Mouse (Mus musculus) gastrocnemius, postnatal 14 days (tissue): ENCODE data around the gene Rnf10. TPM values are rescaled to one million over a fixed set of nuclear protein-coding genes. Genes with fewer than 3 reads are reported as not detected.

Experiments used
- DNase-seq: peaks from one replicate; pipeline ENCODE4 v3.0.0; 2021; ENCODE audit warnings: mixed read lengths
- intact Hi-C: fragments of 180-260 bp; cut with DNase I; formaldehyde crosslinking; loops from one replicate; pipeline ENCODE4 v1.15.1; 2025; ENCODE audit warnings: low total_unique reads
- total RNA-seq, 2 experiments: library from RNA; stranded (reverse); gene quantifications; 2 replicates each; pipeline ENCODE4 v1.2.3; 2021

Rnf10 gene
- total RNA-seq, 2 experiments from 2014 or later: 238 to 257 TPM

DNA sequence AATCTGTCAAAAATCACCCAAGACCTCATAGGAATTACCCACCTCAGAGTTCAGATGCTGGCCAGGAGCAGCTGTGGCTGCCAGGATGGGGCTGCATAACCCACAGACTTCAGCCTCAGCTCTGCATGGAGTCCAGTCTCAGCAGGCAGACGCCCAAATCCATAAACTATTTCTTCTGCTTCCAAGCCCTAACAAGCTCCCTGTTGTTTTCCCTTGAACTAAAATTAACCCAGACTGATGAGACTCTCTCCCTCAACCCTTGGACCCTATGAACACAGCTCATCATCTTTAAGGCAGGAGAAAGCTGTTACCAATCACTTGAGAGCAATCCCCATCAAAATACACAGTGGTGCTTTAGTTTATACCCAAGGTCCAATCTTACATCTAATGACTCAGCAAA, 17.2 kb downstream of the Rnf10 start:
- intact Hi-C loops: no loop called here
- DNase-seq: no peak

DNA sequence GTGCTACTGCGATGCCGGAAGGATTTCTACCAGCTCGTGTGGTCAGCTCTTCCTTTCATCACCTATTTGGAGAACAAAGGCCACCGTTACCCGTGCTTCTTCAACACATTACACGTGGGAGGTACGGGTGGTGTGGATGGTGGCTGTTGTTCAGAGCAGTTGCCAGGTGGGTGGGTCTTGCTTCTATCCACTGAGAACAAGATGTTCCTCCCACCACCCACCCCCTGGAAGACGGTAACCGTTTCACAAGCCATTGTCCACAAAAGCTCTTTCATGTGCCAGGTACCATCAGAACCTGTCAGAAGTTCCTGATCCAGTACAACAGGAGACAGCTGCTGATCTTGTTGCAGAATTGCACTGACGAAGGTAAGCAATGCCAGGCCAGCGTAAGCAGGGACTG, 32.5 kb downstream of the Rnf10 start:
- no peak for DNase-seq
- intact Hi-C loops: no loop called here

GRCm38 (mm10) chr5:115238729-115239195, 33.9 kb downstream of the Rnf10 start:
- DNase-seq: no peak
- intact Hi-C loops: loop anchor here (10.0 kb wide), 1 partner anchor 114 kb away; no protein-coding TSS in a partner anchor

- intact Hi-C loops: loop anchor here (10.0 kb wide), 1 partner anchor 113 kb away; no protein-coding TSS in a partner anchor
- peak; percentile 92 for DNase-seq
Measured at GRCm38 (mm10) chr5:115237803-115238728, 34.6 kb downstream of the Rnf10 start.

DNA sequence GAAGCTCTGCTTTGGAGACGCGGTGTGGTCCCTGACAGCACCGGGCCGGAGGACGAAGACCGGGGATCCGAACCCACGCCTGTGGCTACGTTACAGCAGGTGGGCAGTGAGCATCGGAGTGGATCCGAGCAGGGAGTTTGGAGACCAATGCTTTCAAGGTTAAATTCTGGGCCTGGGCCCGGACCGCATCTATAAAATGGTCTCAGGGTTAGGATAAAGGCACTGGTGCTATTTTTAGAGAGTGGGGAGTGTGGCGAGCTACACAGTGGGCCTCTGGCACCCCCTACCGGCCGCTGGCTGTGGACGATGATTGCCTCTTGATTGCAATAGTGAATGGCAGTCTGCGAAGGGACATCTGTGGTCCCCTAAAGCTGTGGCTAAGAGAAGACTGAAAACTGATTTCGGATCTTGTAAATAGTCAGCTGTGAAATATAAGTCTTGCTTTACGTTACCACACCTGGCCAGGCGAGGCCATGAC, 36.9 kb downstream of the Rnf10 start, which contains the start of gene Pop5:
TSS of gene Pop5 (plus strand) at position 51 of the 478 bp plus-strand sequence.
- intact Hi-C loops: loop anchor here (2.0 to 10.0 kb wide), 2 partner anchors 49 to 111 kb away; no protein-coding TSS in a partner anchor
- peak; percentile 90 for DNase-seq

- intact Hi-C loops: loop anchor here (2.0 to 10.0 kb wide), 2 partner anchors 49 to 111 kb away; no protein-coding TSS in a partner anchor
- DNase-seq: peak; percentile 58
Measured at GRCm38 (mm10) chr5:115235323-115235771, 37.4 kb downstream of the Rnf10 start.

DNA sequence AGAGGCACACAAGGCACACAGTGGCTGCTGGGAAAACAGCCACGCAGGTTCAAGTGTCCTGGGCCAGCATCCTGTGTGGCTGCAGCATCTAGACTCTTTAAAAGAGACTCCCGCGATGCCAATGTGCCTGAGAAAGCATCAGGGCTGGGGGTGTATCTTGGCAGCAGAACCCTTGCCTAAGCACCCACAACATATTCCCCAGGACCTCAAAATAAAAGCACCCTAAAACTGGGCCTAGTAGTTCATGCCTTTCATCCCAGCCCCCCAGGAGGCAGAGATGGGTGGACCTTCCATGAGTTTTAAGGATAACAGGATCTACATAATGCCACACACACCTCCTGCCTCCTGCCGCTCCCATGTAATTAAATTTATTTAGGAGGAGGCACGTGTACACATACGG, 38.2 kb downstream of the Rnf10 start:
- no peak for DNase-seq
- intact Hi-C loops: loop anchor here (2.0 to 10.0 kb wide), 2 partner anchors 48 to 110 kb away; no protein-coding TSS in a partner anchor

DNA sequence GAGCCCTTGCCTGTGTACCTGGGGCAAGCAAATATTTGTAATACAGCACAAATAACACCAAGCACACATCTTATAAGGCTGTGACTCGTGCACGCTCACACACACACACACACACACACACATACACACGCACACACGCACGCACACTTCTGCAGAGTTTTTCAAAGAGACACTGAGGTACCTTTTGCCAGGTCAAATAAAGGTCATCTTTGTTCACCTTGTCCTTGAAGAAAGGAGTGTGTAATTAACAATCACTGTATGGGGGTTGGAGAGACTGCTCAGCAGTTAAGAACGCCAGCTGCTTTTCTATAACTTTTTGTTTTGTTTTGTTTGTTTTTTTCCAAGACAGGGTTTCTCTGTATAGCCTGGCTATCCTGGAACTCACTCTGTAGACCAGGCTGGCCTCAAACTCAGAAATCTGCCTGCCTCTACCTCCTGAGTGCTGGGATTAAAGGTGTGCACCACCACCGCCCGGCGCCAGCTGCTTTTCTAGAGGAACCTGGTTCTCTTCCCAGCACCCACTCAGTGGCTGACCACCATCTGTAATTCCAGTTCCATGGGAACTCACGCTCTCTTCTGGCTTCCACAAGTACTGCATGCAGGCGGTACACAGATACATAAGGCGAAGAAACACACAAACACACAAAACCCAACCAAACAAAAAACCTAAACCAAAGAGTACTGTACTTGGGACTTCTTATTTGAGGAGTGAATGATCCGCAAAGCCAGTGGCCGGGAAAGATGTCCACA, 39.5 kb downstream of the Rnf10 start:
- intact Hi-C loops: loop anchor here (10.0 kb wide), 1 partner anchor 108 kb away; no protein-coding TSS in a partner anchor

GRCm38 (mm10) chr5:115232516-115232915, 40.2 kb downstream of the Rnf10 start:
- no peak for DNase-seq
- intact Hi-C loops: loop anchor here (10.0 kb wide), 1 partner anchor 108 kb away; no protein-coding TSS in a partner anchor

More for the DNA sequence above, 39.5 kb downstream of the Rnf10 start:
- DNase-seq: no peak

- no peak for DNase-seq
- intact Hi-C loops: loop anchor here (10.0 kb wide), 1 partner anchor 107 kb away; no protein-coding TSS in a partner anchor
Measured at GRCm38 (mm10) chr5:115231552-115232120, 41.1 kb downstream of the Rnf10 start.

GRCm38 (mm10) chr5:115230830-115231551, 41.7 kb downstream of the Rnf10 start:
- intact Hi-C loops: loop anchor here (10.0 kb wide), 1 partner anchor 106 kb away; no protein-coding TSS in a partner anchor
- DNase-seq: no peak

- intact Hi-C loops: loop anchor here (10.0 kb wide), 1 partner anchor 238 kb away; no protein-coding TSS in a partner anchor
Measured at GRCm38 (mm10) chr5:115222485-115222884, 50.2 kb downstream of the Rnf10 start.

DNA sequence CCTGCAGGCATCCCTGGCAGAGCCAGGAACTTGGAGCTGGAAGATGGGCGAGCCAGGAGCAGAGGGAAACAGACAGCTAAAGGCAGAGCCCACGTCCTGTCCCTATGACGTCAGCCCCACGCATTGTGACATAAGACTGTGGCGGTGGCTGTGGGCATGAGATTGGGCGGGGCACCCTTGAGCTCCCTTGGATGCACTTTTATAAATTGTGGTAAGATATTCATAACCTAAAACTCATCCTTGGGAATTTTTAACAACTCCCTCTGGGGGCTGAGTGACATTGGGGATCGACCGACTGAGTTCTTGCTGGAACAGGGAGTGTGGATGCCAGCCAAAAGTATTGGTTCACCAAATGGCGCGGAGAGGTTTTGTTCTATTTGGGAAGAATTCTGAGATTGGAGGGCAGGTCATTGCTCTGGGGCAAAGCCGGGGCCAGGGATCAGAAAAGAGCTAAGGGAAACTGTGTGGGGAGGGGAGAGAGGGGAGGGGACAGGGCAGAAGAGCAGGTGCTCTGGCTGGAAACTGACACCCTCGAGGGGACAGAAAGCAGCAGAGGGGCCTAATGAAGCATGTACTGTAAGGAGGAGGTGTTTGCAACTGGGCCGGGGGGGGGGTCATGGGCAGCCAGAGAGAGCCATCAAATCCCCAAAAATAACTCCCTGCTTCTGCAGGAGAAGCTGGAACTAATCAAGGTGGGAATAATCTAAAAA, 51.6 kb downstream of the Rnf10 start:
- no peak for DNase-seq
- intact Hi-C loops: loop anchor here (10.0 kb wide), 1 partner anchor 236 kb away; no protein-coding TSS in a partner anchor

More at GRCm38 (mm10) chr5:115222485-115222884, 50.2 kb downstream of the Rnf10 start:
- DNase-seq: no peak

DNA sequence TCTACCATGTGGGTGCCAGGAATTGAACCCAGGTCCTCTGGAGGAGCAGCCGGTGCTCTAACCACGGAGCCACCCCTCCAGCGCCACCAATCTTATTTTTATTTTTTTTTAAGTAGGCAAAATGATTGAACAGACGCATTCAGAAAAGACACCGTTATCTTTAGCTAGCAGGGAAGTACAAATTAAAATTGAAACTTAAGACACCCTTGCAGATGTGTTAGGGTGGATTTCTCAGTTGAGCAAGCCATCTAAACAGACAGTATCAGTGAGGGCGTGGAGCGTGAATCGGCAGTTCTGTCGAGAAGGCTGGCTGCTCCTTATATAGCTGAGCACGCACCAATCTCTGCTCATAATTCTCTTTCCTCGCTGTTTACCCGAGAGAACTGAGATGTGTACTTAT, 54.7 kb downstream of the Rnf10 start:
- intact Hi-C loops: no loop called here
- DNase-seq: no peak

GRCm38 (mm10) chr5:115215273-115216185, 57.2 kb downstream of the Rnf10 start:
- intact Hi-C loops: no loop called here
- no peak for DNase-seq

DNA sequence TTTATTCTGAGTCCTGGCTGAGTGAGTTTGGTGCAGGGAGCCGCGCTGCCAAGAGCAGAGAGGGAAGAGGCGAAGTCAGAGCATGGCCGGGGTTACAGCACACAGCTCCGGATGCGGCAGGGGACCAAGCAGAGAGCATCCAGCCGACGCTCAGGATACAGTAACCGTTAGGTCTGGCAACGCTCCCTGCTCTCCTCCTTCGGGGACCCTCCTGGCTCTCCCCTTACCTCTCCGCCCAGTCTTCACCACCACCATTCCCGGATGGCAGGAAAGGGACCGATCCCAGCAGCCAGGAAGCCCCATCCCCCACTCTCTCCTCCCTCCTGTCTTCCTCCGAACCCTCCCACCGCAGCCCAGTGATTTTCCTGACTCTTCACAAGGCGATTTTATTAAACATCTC, 57.8 kb downstream of the Rnf10 start:
- no peak for DNase-seq

DNA sequence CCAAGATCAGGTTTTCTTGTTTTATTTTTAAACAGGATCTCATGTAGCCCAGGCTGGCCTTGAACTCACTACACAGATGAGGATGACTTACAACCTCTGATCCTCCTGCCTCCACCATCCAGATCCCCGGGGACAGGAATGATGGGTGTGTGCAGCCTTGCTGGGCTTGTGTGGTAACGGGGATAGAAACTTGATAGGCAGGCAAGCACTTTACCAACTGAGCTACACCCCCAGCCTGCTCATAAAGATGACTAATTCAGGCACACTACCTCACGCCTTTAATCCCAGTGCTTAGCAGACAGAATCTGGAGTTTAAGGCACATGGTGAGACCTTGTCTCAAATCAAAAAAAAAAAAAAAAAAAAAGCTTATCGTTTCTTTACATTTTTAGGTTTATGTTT, 59.8 kb downstream of the Rnf10 start:
- intact Hi-C loops: no loop called here
- no peak for DNase-seq

More for the DNA sequence above, 57.8 kb downstream of the Rnf10 start:
- intact Hi-C loops: no loop called here
